Mouse (Mus musculus): ENCODE measurements around the gene Rapgefl1. TPM values are rescaled to one million over a fixed set of nuclear protein-coding genes. Genes with fewer than 3 reads are reported as not detected.
"Not testable (repeated sequence)": the region's sequence is repeated elsewhere in the genome, so short reads cannot be mapped to it uniquely, and the experiment has no call there.

Gene Rapgefl1
- total RNA-seq, 1 experiment from 2014 or later, result 0.93 TPM

- no peak for DNase-seq
Measured at GRCm38 (mm10) chr11:98816706-98817239, 19.8 kb upstream of the Rapgefl1 start.

- no peak for DNase-seq
Measured at GRCm38 (mm10) chr11:98820968-98821367, 15.6 kb upstream of the Rapgefl1 start.

- DNase-seq, result not testable (repeated sequence)
Measured at GRCm38 (mm10) chr11:98826071-98826470, 10.5 kb upstream of the Rapgefl1 start.

GRCm38 (mm10) chr11:98827877-98828276 is 8.7 kb upstream of the Rapgefl1 start:
- DNase-seq, result no peak

GRCm38 (mm10) chr11:98829091-98829775 is 7.4 kb upstream of the Rapgefl1 start:
- DNase-seq, result peak; percentile 69

GRCm38 (mm10) chr11:98829875-98830274 is 6.7 kb upstream of the Rapgefl1 start:
- DNase-seq, result no peak

- DNase-seq, result no peak
Measured at GRCm38 (mm10) chr11:98835296-98835695, 1.3 kb upstream of the Rapgefl1 start.

- no peak for DNase-seq
Measured at GRCm38 (mm10) chr11:98835725-98836124, 860 bp upstream of the Rapgefl1 start.

- no peak for DNase-seq
Measured at GRCm38 (mm10) chr11:98836128-98836527, 457 bp upstream of the Rapgefl1 start.

GRCm38 (mm10) chr11:98837231-98837704 is 683 bp downstream of the Rapgefl1 start:
- peak; percentile 24 for DNase-seq

- DNase-seq, result no peak
Measured at GRCm38 (mm10) chr11:98837917-98838316, 1.3 kb downstream of the Rapgefl1 start.

- no peak for DNase-seq
Measured at GRCm38 (mm10) chr11:98838512-98838911, 1.9 kb downstream of the Rapgefl1 start.

- no peak for DNase-seq
Measured at GRCm38 (mm10) chr11:98839402-98839801, 2.8 kb downstream of the Rapgefl1 start.

- no peak for DNase-seq
Measured at GRCm38 (mm10) chr11:98839897-98840296, 3.3 kb downstream of the Rapgefl1 start.

- DNase-seq, result no peak
Measured at GRCm38 (mm10) chr11:98846016-98846415, 9.4 kb downstream of the Rapgefl1 start.

GRCm38 (mm10) chr11:98846865-98847604 is 10.4 kb downstream of the Rapgefl1 start:
- DNase-seq, result no peak

- peak; percentile 52 for DNase-seq
Measured at GRCm38 (mm10) chr11:98849196-98849894, 12.8 kb downstream of the Rapgefl1 start.

GRCm38 (mm10) chr11:98850100-98851093 is 13.8 kb downstream of the Rapgefl1 start:
- no peak for DNase-seq

GRCm38 (mm10) chr11:98854116-98854515 is 17.5 kb downstream of the Rapgefl1 start:
- DNase-seq, result no peak

- DNase-seq, result no peak
Measured at GRCm38 (mm10) chr11:98854659-98855058, 18.1 kb downstream of the Rapgefl1 start.

All from adrenal gland, postnatal 14 days (tissue).